Comparison of ENCODE assay signal across 8 mouse cellular contexts in the genomic region with DNA sequence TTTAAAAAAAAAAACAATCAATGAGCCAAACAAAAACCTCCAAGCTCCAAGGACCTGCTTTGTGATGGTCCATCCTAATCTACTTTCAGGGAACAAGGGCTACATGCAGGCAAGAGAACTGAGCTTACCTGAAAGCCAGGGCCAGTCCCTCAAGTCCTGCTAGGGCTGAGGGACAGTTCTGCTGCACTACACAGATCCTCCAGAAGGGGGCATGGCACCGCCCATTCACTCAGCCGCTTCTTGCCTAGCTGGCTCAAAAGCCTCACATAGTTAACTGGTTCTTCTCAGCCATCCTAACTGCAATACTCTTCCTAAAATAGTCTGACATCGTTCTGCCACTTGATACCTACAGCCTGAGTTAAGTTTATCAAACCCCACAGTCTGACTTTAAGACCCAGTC. TPM values are rescaled to one million over a fixed set of nuclear protein-coding genes. Genes with fewer than 3 reads are reported as not detected.
A peak's percentile ranks its signal among the peaks of the same experiment; 100 is the strongest.
DNase-seq lines count a peak whose midpoint lies in the region; ATAC-seq and TF ChIP-seq lines count a peak whose summit lies in the region.

No protein-coding gene starts in this region.

- no peak overlapping the region for H3K4me3 ChIP-seq in kidney, adult 2 months (ENCODE audit: insufficient read depth, low read depth, low read length)
- H3K4me3 ChIP-seq in kidney, embryonic 16.5 days (ENCODE audit: low read length): no peak overlapping the region

- H3K27me3 ChIP-seq in kidney, adult 2 months (replicated peaks; ENCODE audit: control insufficient read depth, insufficient read depth, low read length): no peaks in the 10 kb centered on the region
- H3K27me3 ChIP-seq in kidney, embryonic 16.5 days (ENCODE audit: insufficient read depth, low read length): no peaks in the 10 kb centered on the region

- peak; percentile 65 for DNase-seq in kidney, adult 2 months
- peak; percentile 65 for DNase-seq in adipocyte (ENCODE audit: low spot score)
- DNase-seq in embryo, embryonic 9.5 days (ENCODE audit: extremely low spot score): peak; percentile 33
- DNase-seq in kidney, adult 9 months: peak; percentile 75
- DNase-seq in thymus, postnatal 36 days: peak; percentile 47 to 49

- no peaks in the 10 kb centered on the region; the same call in 1 of the 2 replicates for H3K36me3 ChIP-seq in kidney, adult 2 months (ENCODE audit: control insufficient read depth, insufficient read depth, low read length)
- no peaks in the 10 kb centered on the region for H3K36me3 ChIP-seq in kidney, embryonic 16.5 days (ENCODE audit: insufficient read depth, low read length)

- no peak overlapping the region for H3K4me2 ChIP-seq in kidney, embryonic 16.5 days (replicated peaks; ENCODE audit: low read depth, low read length)

- no peaks in the 10 kb centered on the region for H3K9me3 ChIP-seq in kidney, embryonic 16.5 days (ENCODE audit: low read length)

- H3K4me1 ChIP-seq in kidney, adult 2 months (ENCODE audit: control insufficient read depth, insufficient read depth, low read length): no peaks in the 10 kb centered on the region
- no peaks in the 10 kb centered on the region for H3K4me1 ChIP-seq in kidney, embryonic 16.5 days (ENCODE audit: insufficient read depth, low read length)

- H3K27ac ChIP-seq in kidney, adult 2 months (ENCODE audit: insufficient read depth, low read depth, low read length): no peak overlapping the region
- H3K27ac ChIP-seq in kidney, embryonic 16.5 days (ENCODE audit: low read length): no peak overlapping the region

- no peak overlapping the region for H3K9ac ChIP-seq in kidney, embryonic 16.5 days (replicated peaks; ENCODE audit: low read length)

- 45% methylated on average over 3 of the region's 3 CpGs for WGBS in kidney, adult 2 months
- WGBS in kidney, embryonic 16.5 days: 46% methylated on average over 3 of the region's 3 CpGs

- no peak for TF ChIP-seq POLR2A in kidney, adult 2 months (IDR thresholded peaks at IDR 0.05; ENCODE audit: low read depth, low read length)

- ATAC-seq in kidney, embryonic 16.5 days (ENCODE audit: low FRiP score, low TSS enrichment): no peak
- peak; percentile 45 for ATAC-seq in CD4-positive, CD25-positive, alpha-beta regulatory T cell, adult 4 months
- peak; percentile 70 for ATAC-seq in megakaryocyte-erythroid progenitor cell, adult 5-6 weeks (replicated peaks; ENCODE audit: low FRiP score, low TSS enrichment, poor library complexity, severe bottlenecking)

- TF ChIP-seq CTCF in kidney, adult 2 months (conservative IDR thresholded peaks at IDR 0.05; ENCODE audit: insufficient read depth, insufficient read length, low read depth, low read length): peak; percentile 85

RNA-seq across cellular contexts. Expression of gene Tmem222, which starts 29.7 kb away (rescaled TPM):
- polyA plus RNA-seq in kidney, adult 2 months (2012; rRNA removed): 70.6 and 80.4 TPM in 2 replicates
- polyA plus RNA-seq in kidney, embryonic 16.5 days (2015; fragmentation: Nextera tagmentation; extraction: Ambion mirVana): 90.4 and 97.7 TPM in 2 replicates
- 10 to 100 TPM; 83.4 to 93.2 TPM for polyA plus RNA-seq in CD4-positive, CD25-positive, alpha-beta regulatory T cell, adult 4 months (2017; shearing (Covaris generic))
- 38.1 and 66.4 TPM in 2 replicates for total RNA-seq in megakaryocyte-erythroid progenitor cell, adult 5-6 weeks (2014; fragmentation: Nextera tagmentation)
- 18.2 and 19.2 TPM in 2 replicates for total RNA-seq in megakaryocyte-erythroid progenitor cell, adult 5-6 weeks (2017)

RNA-seq across cellular contexts. Expression of gene Sytl1, which starts 44.4 kb away (rescaled TPM):
- 5.9 TPM in 2 replicates for polyA plus RNA-seq in kidney, adult 2 months (2012; rRNA removed)
- polyA plus RNA-seq in kidney, embryonic 16.5 days (2015; fragmentation: Nextera tagmentation; extraction: Ambion mirVana): 1.1 and 1.5 TPM in 2 replicates
- 10 to 100 TPM; 22.1 to 39.4 TPM for polyA plus RNA-seq in CD4-positive, CD25-positive, alpha-beta regulatory T cell, adult 4 months (2017; shearing (Covaris generic))
- total RNA-seq in megakaryocyte-erythroid progenitor cell, adult 5-6 weeks (2014; fragmentation: Nextera tagmentation): 0.44 and 1.6 TPM in 2 replicates
- 1.9 TPM in 1 of 2 replicates, not detected in the other for total RNA-seq in megakaryocyte-erythroid progenitor cell, adult 5-6 weeks (2017)

RNA-seq across cellular contexts. Expression of gene Wdtc1, which starts 46.0 kb away (rescaled TPM):
- 64.1 and 64.4 TPM in 2 replicates for polyA plus RNA-seq in kidney, adult 2 months (2012; rRNA removed)
- 12.9 and 14.4 TPM in 2 replicates for polyA plus RNA-seq in kidney, embryonic 16.5 days (2015; fragmentation: Nextera tagmentation; extraction: Ambion mirVana)
- polyA plus RNA-seq in CD4-positive, CD25-positive, alpha-beta regulatory T cell, adult 4 months (2017; shearing (Covaris generic)): 1 to 10 TPM; 4.2 to 7.8 TPM
- total RNA-seq in megakaryocyte-erythroid progenitor cell, adult 5-6 weeks (2014; fragmentation: Nextera tagmentation): 15.3 and 18.6 TPM in 2 replicates
- total RNA-seq in megakaryocyte-erythroid progenitor cell, adult 5-6 weeks (2017): 7.5 and 8.0 TPM in 2 replicates
